Mouse (Mus musculus) embryonic fibroblast, embryonic 13.5 days (primary cell): ENCODE results near the gene Ppie. TPM values are rescaled to one million over a fixed set of nuclear protein-coding genes. Genes with fewer than 3 reads are reported as not detected.
A peak's percentile ranks its signal among the peaks of the same experiment; 100 is the strongest.
"Not testable (repeated sequence)": the region's sequence is repeated elsewhere in the genome, so short reads cannot be mapped to it uniquely, and the experiment has no call there.

Experiments used
- H3K27ac ChIP-seq: 2 replicates; pipeline ENCODE4 v1.5.1; 2012; ENCODE audit warnings: low read length, control low read depth, inconsistent platforms; ENCODE audit not compliant: insufficient read depth
- H3K4me1 ChIP-seq: 2 replicates; pipeline ENCODE4 v1.6.1; 2011; ENCODE audit warnings: low read length; ENCODE audit not compliant: control insufficient read depth, insufficient read depth
- H3K4me3 ChIP-seq: 2 replicates; pipeline ENCODE4 v1.5.1; 2011; ENCODE audit warnings: mild to moderate bottlenecking, control low read depth, low read length; ENCODE audit not compliant: insufficient read depth
- CTCF ChIP-seq: IDR thresholded peaks from 2 replicates; pipeline ENCODE4 v1.5.1; 2011; ENCODE audit warnings: mild to moderate bottlenecking, control low read depth, low read length, moderate library complexity, borderline replicate concordance; ENCODE audit not compliant: insufficient read depth
- POLR2A ChIP-seq: IDR thresholded peaks from 2 replicates; pipeline ENCODE4 v1.6.1; 2011; ENCODE audit warnings: low read depth, mild to moderate bottlenecking, control low read depth, low read length, moderate library complexity
- polyA plus RNA-seq: library from polyadenylated mRNA; stranded (reverse); fragments of >200 nt; gene quantifications from 2 replicates; pipeline ENCODE4 v1.2.4, GENCODE M21; 2011; ENCODE audit warnings: low read depth; ENCODE audit not compliant: missing spikeins, insufficient read length

Gene Ppie
- polyA plus RNA-seq, 1 experiment = 33.6 TPM

DNA sequence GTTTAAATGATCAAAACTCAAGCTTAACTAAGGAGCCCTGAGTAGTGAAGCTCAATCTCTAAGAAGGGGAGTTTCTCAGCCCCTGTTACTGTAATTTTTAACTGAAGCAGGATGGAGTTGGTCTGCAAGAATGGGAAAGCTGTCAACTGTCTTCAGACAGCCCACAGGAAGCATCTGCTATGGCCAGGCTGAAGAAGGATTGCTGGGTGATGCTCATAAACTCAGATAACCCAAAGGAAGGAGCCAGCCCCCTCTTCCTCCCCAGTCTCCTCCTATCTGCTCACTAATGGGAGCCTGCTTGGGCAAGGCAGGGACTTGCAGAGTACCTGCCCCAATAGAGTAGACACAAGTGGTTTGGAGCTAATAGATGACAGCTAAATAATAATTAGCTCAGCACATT lies 16.1 kb upstream of the Ppie start:
- TF ChIP-seq CTCF (no peak), POLR2A (no peak)
- H3K4me1 ChIP-seq = no peaks in the 10 kb centered on the region
- no peak overlapping the region for H3K27ac ChIP-seq
- no peak overlapping the region for H3K4me3 ChIP-seq

- Histone ChIP-seq H3K27ac (no peak overlapping the region), H3K4me1 (no peaks in the 10 kb centered on the region), H3K4me3 (no peak overlapping the region)
- TF ChIP-seq POLR2A = no peak
- TF ChIP-seq CTCF = no peak
Observed at GRCm38 (mm10) chr4:123155427-123155826, 15.7 kb upstream of the Ppie start.

DNA sequence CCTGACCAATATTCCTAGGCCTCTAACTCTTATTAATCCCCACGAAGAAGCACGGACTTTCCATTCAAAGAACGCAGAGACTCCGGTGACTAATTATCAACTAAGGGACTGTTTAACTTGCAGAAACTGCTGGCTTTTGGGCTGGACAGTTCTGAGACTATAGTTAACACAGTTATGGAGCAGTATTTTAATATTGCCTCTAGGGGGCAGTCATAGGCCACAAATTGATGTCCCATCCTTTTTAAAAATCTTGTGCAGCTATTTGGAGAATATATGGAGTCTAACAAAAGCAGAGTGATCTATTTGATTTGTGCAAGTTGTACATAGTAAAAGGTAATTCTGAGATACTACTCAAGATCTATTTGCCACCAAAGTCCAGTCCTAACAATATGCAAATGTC lies 15.3 kb upstream of the Ppie start:
- TF ChIP-seq POLR2A = no peak
- TF ChIP-seq CTCF = no peak
- no peak overlapping the region for H3K4me3 ChIP-seq
- no peak overlapping the region for H3K27ac ChIP-seq
- no peaks in the 10 kb centered on the region for H3K4me1 ChIP-seq

DNA sequence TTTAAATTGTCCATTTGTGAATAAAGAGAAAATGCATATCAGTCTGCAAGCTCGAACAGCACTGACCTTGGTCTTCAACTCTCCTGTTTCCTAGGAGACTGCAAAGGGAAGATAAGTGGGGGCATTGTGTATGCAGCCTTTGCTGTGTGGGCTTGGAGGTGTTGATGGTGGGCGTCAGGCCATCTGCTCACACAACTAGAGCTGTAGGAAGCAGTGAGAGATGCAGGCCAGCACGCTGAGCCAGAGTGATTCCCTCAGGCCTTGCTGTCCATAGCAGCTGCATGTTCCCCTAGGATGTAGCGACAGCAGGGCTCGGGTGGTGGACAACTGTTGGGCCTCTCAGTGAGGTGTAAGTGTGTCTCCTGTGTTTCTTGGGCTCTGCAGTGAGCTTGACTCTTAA lies 13.2 kb upstream of the Ppie start:
- no peak overlapping the region for H3K4me3 ChIP-seq
- TF ChIP-seq POLR2A (no peak), CTCF (no peak)
- H3K4me1 ChIP-seq = no peaks in the 10 kb centered on the region
- no peak overlapping the region for H3K27ac ChIP-seq

DNA sequence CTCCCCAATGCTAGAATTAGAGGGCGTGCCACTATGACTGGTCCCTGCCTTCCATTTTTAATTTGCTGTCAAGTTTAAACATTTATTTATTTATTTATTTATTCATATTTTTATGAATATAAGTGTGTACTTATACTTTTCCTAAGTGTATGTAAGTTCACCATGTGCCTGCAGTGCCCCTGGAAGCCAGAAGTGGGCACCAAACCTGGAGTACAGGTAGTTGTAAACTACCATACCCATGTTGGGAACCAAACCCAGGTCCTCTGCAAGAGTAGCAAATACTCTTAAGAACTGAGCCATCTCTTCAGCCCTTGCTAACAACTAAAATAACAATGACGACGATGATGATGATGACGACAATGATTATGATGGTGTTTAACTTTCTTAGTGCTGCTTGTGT lies 12.3 kb upstream of the Ppie start:
- Histone ChIP-seq H3K4me1 (no peaks in the 10 kb centered on the region), H3K27ac (no peak overlapping the region), H3K4me3 (no peak overlapping the region)
- TF ChIP-seq POLR2A (no peak), CTCF (0 out of 2 replicates have a peak, but pooled peaks have one; percentile 1)

- Histone ChIP-seq H3K4me3 (no peak overlapping the region), H3K27ac (no peak overlapping the region; the same call in 1 of the 2 replicates), H3K4me1 (no peaks in the 10 kb centered on the region)
- TF ChIP-seq POLR2A (no peak), CTCF (no peak)
Observed at GRCm38 (mm10) chr4:123147446-123148150, 7.8 kb upstream of the Ppie start.

GRCm38 (mm10) chr4:123137551-123137950 lies 2.2 kb downstream of the Ppie start:
- Histone ChIP-seq H3K27ac (no peak overlapping the region), H3K4me3 (no peak overlapping the region), H3K4me1 (no peaks in the 10 kb centered on the region; the same call in 1 of the 2 replicates)
- no peak for TF ChIP-seq CTCF
- no peak for TF ChIP-seq POLR2A

DNA sequence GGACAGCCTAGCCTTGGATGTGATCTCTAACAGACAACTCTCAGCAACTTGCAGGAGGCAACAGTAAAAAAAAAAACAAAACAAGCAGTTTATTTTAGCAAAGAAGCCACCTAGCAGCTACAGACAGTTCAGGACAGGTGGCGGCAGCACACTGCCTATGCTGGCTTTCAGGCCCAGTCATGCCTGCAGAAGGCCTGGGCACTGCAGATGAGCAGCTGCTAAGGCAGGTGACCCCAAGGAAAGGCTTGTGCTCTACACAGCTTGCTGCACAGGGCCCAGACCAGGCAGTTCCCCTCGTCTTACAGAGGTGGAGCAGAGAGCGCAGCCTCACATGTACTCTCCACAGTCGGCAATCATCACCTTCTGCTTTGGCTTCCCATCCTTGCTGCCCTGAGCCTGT lies 12.7 kb downstream of the Ppie start:
- TF ChIP-seq POLR2A (no peak), CTCF (no peak)
- Histone ChIP-seq H3K27ac (no peak overlapping the region), H3K4me1 (no peaks in the 10 kb centered on the region), H3K4me3 (no peak overlapping the region)

DNA sequence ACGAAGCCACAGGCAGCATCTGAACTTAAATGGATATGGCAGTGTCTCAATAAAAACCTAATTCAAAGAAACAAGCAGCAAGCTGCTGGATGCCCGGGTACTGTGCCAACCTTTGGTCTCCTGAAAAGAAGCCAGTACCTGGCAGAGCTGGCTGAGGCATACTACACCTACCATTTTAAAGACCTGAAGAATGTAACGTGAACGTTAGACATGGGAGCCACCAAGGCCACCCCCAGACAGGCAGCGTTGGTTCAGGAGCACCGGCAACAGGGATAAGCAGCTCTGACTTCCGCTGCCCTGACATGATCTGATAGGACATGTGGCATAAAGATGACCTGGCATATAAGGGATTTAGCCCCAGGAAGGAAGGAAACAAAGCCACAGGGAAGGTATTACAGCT lies 13.1 kb downstream of the Ppie start:
- H3K4me1 ChIP-seq = no peaks in the 10 kb centered on the region
- TF ChIP-seq POLR2A = no peak
- no peak for TF ChIP-seq CTCF
- no peak overlapping the region for H3K4me3 ChIP-seq
- no peak overlapping the region for H3K27ac ChIP-seq

GRCm38 (mm10) chr4:123121286-123121685 lies 18.5 kb downstream of the Ppie start:
- TF ChIP-seq CTCF = no peak
- no peak for TF ChIP-seq POLR2A
- no peaks in the 10 kb centered on the region for H3K4me1 ChIP-seq
- no peak overlapping the region for H3K4me3 ChIP-seq

DNA sequence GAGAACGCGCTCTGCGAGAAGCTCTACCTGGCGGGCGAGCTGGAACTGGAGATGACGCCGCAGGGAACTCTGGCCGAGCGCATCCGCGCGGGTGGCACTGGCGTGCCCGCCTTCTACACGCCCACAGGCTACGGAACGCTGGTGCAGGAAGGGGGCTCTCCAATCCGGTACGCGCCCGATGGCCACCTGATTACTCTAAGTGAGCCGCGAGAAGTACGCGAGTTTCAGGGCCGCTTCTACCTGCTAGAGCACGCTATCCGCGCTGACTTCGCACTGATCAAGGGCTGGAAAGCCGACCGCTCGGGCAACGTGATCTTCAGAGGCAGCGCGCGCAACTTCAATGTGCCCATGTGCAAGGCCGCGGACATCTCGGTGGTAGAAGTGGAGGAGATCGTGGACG lies 23.1 kb downstream of the Ppie start:
- H3K4me1 ChIP-seq, H3K27ac ChIP-seq, H3K4me3 ChIP-seq: not testable (repeated sequence)

More at GRCm38 (mm10) chr4:123121286-123121685, 18.5 kb downstream of the Ppie start:
- no peak overlapping the region for H3K27ac ChIP-seq
